Mouse (Mus musculus) splenic B cell, adult 2 months (primary cell): ENCODE data around the gene Patj.

ENCODE experiments used
- DNase-seq: peaks from one replicate; pipeline ENCODE4 v3.0.0-alpha.2; 2011; ENCODE audit warnings: low read depth, low spot score
- H3K27me3 ChIP-seq: 2 replicates; pipeline ENCODE4 v1.6.1; 2012; ENCODE audit warnings: mild to moderate bottlenecking, low read length, moderate library complexity, mixed read lengths; ENCODE audit not compliant: control insufficient read depth, poor library complexity, insufficient read depth, severe bottlenecking
- H3K36me3 ChIP-seq: 2 replicates; pipeline ENCODE4 v1.6.1; 2012; ENCODE audit warnings: mild to moderate bottlenecking, low read length, moderate library complexity, mixed read lengths; ENCODE audit not compliant: control insufficient read depth, poor library complexity, insufficient read depth, severe bottlenecking

Patj gene

DNA sequence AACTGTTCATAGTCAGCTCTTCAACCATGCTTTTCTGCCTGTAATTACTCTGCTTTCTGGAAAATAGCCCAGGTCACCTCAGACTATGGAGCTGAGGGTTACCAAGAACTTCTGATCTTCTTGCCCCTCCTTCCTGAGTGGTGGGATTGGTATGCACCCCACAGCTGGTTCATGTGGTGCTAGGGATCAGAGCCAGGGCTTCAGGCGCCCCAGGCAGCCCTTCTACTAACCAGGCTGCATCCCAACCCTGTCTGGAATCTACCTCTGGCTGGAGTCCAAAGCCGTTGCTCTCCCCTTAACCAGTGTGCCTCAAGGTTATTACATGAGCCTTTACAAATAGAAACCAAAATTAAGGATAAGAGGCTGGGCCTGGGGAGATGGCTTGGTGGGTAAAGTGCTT is 115.7 kb downstream of the Patj start:
- Histone ChIP-seq H3K36me3 (no peaks in the 10 kb centered on the region), H3K27me3 (no peaks in the 10 kb centered on the region)
- DNase-seq: no peak

DNA sequence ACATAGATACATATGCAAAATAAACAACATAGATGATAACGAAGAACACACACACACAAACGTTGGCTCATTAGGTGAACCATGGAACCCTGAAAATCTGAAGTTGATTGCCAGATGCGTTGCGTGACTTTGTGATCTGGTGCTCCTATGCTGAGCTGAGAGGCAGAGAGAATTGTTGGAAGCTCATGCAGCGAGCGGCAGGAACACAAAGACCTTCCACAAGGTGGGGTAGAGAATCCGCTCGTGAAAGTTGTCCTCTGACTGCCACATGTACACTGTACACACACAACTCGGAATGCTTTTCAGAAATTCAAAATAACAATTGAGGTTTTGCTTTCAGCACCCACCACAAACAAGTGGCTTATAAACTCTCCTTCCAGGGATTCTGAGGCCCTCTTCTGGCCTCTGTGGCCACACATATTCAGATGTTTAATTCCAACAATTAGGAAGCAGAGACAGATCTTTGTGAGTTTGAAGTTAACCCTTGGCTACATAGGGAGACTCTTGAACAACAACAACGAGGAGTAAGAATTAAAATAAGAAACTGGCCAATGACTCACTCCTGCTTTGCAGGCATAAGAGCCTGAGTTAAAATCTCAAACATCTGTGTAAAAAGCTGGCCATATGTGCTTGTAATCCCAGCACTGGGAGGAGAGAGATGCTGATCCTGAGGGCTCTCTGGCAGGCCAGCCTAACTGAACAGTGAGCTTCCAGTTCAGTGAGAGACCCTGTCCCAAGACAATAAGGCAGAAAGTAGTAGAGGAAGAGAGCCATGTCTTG is 116.6 kb downstream of the Patj start:
- Histone ChIP-seq H3K27me3 (no peaks in the 10 kb centered on the region), H3K36me3 (no peaks in the 10 kb centered on the region)
- DNase-seq: no peak

DNA sequence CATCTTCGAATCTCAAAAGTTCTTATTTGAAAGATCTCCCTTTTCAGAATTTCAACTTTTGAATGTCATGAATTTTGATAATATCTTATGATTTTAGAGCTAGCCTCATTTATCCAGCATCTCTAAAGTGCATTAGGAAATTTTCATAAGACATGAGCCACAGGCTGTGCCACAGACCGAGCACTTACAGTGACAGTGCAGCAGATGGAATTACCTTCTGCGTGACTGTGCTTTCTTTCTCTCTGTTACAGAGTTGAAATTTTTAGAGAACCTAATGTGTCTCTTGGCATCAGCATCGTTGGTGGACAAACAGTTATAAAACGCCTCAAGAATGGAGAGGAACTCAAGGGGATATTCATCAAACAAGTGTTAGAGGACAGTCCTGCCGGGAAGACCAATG is 124.9 kb downstream of the Patj start:
- Histone ChIP-seq H3K36me3 (peaks cover 9% of the 10 kb centered on the region; the same call in 1 of the 2 replicates), H3K27me3 (no peaks in the 10 kb centered on the region)
- DNase-seq: no peak

DNA sequence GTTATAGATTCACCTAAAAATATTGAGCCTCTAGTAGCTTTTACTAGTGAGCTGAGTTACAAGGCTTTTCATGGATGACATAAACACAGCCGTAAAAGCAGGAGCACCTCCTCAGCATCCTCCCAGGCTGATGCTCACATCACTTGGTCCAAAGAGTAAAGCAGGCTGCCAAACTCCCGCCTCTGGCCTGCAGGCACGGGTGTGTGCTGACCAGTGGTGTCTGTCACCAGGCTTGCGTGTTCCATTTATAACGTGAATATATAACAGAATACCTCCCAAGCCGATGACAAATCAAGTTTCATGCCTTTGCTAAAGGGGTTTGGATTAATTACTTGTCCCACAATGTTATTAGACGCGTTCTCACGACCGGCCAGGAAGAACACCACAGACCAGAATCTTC is 128.9 kb downstream of the Patj start:
- H3K36me3 ChIP-seq: peaks cover 7% of the 10 kb centered on the region; the same call in 1 of the 2 replicates

GRCm38 (mm10) chr4:98535446-98535845 is 139.9 kb downstream of the Patj start:
- no peak for DNase-seq
- H3K36me3 ChIP-seq: no peaks in the 10 kb centered on the region
- H3K27me3 ChIP-seq: no peaks in the 10 kb centered on the region

More for the DNA sequence above, 128.9 kb downstream of the Patj start:
- DNase-seq: no peak
- no peaks in the 10 kb centered on the region for H3K27me3 ChIP-seq

DNA sequence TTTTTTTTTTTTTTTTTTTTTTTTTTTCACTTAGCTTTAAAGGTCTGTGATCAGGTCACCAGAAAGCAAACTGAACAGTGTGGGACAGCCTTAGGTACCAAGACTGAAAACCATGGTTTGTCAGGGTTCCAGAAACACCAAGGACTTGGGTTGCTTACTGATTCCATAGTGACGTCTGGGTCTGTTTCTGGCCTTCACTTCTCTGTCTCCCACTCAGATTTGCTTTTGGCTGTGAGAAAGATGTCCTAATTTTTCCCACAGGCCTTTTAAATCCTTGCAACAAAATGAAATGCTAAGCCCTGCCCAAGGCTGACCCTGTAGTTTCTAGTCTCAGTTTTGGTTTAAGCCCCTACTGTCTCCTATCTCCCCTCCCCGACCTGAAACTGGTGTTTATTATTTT is 146.0 kb downstream of the Patj start:
- Histone ChIP-seq H3K36me3 (no peaks in the 10 kb centered on the region), H3K27me3 (no peaks in the 10 kb centered on the region)
- no peak for DNase-seq

- DNase-seq: no peak
- Histone ChIP-seq H3K27me3 (no peaks in the 10 kb centered on the region), H3K36me3 (no peaks in the 10 kb centered on the region)
Observed at GRCm38 (mm10) chr4:98543001-98543400, 147.4 kb downstream of the Patj start.

DNA sequence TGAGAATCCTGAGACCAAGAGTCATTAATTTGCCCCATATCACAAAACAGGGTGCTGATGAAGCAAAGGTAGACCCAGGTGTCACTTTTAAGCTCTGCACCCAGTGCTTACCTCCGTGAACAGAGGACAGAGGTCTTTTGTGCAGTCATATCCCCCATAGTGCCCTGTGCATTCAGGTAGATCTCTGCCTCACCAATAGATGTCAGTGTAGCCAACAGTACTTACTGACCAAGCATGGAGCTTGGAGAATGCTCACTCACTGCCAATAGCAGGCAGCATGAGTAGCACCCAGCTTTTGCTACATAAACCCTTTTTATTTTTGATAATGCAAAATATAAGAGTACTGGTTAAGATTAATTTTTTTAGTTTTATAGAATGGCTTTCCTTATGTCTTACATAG is 149.8 kb downstream of the Patj start:
- H3K27me3 ChIP-seq: no peaks in the 10 kb centered on the region
- DNase-seq: peak; percentile 3
- no peaks in the 10 kb centered on the region for H3K36me3 ChIP-seq

- H3K27me3 ChIP-seq: no peaks in the 10 kb centered on the region
- no peak for DNase-seq
- no peaks in the 10 kb centered on the region for H3K36me3 ChIP-seq
Observed at GRCm38 (mm10) chr4:98546456-98547176, 151.0 kb downstream of the Patj start.

DNA sequence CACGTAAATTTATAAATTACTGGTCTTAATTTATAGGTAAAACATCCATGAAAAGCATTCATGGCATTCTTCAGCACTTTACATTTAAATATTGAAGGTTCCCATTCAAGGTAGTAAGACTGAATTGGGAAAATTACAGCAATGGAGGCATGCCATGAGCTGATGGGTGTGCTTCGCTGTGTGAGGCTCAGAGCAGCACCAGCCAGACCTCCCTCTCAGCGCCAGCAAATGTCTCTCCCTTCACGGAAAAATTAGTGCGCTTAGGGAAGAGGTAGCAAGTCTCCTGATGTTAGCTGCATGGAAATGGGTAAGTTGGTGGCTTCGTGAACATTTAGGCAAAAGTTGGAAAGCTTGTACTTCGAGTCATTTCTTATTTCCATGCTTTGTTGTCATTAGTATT is 153.9 kb downstream of the Patj start:
- no peaks in the 10 kb centered on the region for H3K27me3 ChIP-seq
- DNase-seq: no peak
- no peaks in the 10 kb centered on the region for H3K36me3 ChIP-seq

- no peak for DNase-seq
- H3K36me3 ChIP-seq: no peaks in the 10 kb centered on the region
- H3K27me3 ChIP-seq: no peaks in the 10 kb centered on the region
Observed at GRCm38 (mm10) chr4:98550116-98550515, 154.5 kb downstream of the Patj start.

DNA sequence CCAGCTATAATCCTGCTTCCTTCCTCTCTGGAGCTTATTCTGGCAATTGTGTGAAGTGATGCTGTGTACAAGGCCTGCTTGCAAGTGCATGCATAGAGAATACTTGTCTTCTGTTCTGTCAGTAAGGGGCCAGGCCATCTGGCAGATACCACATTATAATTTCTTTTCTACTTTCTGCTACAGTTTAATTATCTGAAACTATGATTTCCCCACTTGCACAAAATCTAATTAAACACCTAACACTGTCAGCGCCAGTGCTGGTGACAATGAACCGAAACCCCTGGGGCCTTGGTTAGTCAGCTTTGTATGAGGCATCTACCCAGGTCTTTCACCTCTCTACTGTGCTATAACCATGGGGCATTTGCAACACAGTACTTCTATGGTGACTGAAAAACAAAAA is 160.1 kb downstream of the Patj start:
- Histone ChIP-seq H3K36me3 (no peaks in the 10 kb centered on the region), H3K27me3 (no peaks in the 10 kb centered on the region)
- DNase-seq: no peak

GRCm38 (mm10) chr4:98556449-98556848 is 160.9 kb downstream of the Patj start:
- Histone ChIP-seq H3K36me3 (no peaks in the 10 kb centered on the region), H3K27me3 (no peaks in the 10 kb centered on the region)
- DNase-seq: no peak

DNA sequence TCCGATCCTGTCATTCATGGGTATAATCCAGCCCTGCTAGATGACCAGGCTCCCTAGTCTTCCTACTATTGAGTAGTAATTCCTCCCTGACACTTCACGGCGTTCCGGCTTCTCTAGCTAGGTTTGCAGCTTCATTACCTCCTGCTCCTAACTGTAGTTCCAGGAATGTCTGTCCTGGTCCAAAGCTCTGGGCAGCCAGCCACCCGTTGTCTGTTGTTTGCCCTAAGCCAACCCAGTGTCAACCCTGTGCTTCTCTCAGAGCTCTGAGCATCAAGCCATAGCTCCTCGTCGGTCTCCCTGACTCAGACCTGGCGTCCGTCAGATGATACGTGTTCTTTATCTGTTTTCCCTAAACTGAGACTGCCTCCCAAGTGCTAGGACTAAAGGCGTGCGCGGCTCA is 161.6 kb downstream of the Patj start:
- no peaks in the 10 kb centered on the region for H3K27me3 ChIP-seq
- DNase-seq: no peak
- H3K36me3 ChIP-seq: no peaks in the 10 kb centered on the region

DNA sequence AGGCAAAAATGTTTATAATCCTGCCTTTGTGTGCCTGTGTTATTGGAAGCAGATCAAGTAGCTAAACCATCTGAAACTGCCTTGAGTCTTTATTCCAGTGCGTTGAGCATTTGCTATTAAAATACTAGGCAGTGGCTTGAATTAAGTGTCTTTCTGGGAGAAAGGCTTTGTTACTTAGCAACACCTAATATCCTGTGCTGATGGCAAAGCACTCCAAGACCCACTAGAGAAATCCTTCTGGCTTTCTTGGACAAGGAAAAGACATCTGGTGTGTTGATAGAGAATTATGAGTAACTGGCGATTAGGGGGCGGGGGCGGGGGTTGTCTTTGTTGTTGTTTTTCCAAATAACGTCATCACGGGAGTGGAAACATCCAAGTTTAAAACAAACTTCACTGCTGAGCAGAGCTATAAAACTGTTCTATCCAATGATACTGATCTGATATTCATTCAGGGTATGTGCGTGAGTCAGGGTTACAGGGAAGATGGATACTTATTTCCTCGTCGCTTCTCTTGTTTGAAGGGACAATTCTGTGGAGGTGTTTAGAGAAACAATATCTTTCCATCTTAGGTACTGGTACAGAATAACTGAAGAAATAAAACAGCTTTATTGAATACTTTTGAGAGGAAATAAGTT is 164.7 kb downstream of the Patj start:
- DNase-seq: no peak
- Histone ChIP-seq H3K27me3 (no peaks in the 10 kb centered on the region), H3K36me3 (no peaks in the 10 kb centered on the region)
